ENCODE assay signal across 30 mouse cellular contexts in genomic region chr13:107866825-107867224, GRCm38 (mm10).
DNase-seq lines count a peak whose midpoint lies in the region; ATAC-seq and TF ChIP-seq lines count a peak whose summit lies in the region.
"Had no signal": no experiment of that assay in that cellular context is flagged by ENCODE, and none has a peak within 500 bp of the region (broad histone marks: within the 10 kb centered on the region; RNA-seq: fewer than 3 reads in every experiment).

No protein-coding gene starts in this region.

- H3K36me3 ChIP-seq in midbrain, embryonic 10.5 days, result no peaks in the 10 kb centered on the region
- no peaks in the 10 kb centered on the region for H3K36me3 ChIP-seq in midbrain, embryonic 15.5 days (replicated peaks)
- H3K36me3 ChIP-seq in kidney, embryonic 16.5 days (ENCODE audit: insufficient read depth, low read length), result no peaks in the 10 kb centered on the region
- H3K36me3 ChIP-seq: embryonic facial prominence, embryonic 10.5 days; embryonic facial prominence, embryonic 13.5 days; forebrain, embryonic 10.5 days; heart, embryonic 13.5 days; hindbrain, embryonic 10.5 days; hindbrain, embryonic 13.5 days had no signal

- TF ChIP-seq CTCF in cerebellum, adult 2 months (IDR thresholded peaks at IDR 0.05; ENCODE audit: borderline replicate concordance, insufficient read depth, low read depth, low read length), result no peak

- H3K4me3 ChIP-seq in midbrain, embryonic 10.5 days, result no peak overlapping the region
- H3K4me3 ChIP-seq in midbrain, embryonic 15.5 days, result no peak overlapping the region
- H3K4me3 ChIP-seq in cerebellum, adult 2 months (replicated peaks; ENCODE audit: insufficient read depth, low read depth, low read length), result no peak overlapping the region
- H3K4me3 ChIP-seq in kidney, embryonic 16.5 days (ENCODE audit: low read length), result no peak overlapping the region
- H3K4me3 ChIP-seq: embryonic facial prominence, embryonic 10.5 days; embryonic facial prominence, embryonic 13.5 days; erythroblast, embryonic 14.5 days; forebrain, embryonic 10.5 days; forebrain, embryonic 13.5 days; gastrocnemius, adult 2 months; heart, embryonic 13.5 days; hindbrain, embryonic 10.5 days; hindbrain, embryonic 13.5 days had no signal

- no peaks in the 10 kb centered on the region for H3K9me3 ChIP-seq in midbrain, embryonic 10.5 days (replicated peaks)
- no peaks in the 10 kb centered on the region for H3K9me3 ChIP-seq in midbrain, embryonic 15.5 days
- no peaks in the 10 kb centered on the region for H3K9me3 ChIP-seq in kidney, embryonic 16.5 days (ENCODE audit: low read length)
- H3K9me3 ChIP-seq: embryonic facial prominence, embryonic 10.5 days; embryonic facial prominence, embryonic 13.5 days; forebrain, embryonic 10.5 days; forebrain, embryonic 13.5 days; heart, embryonic 13.5 days; hindbrain, embryonic 10.5 days; hindbrain, embryonic 13.5 days had no signal

- no peak for DNase-seq in midbrain, embryonic 10.5 days (ENCODE audit: low spot score)
- no peak for DNase-seq in adrenal gland, postnatal 14 days
- DNase-seq in cerebellum, adult 2 months, result no peak
- DNase-seq: adrenal gland, adult 2 months; adrenal gland, postnatal 25 days; cerebellum, adult 11-12 months; cerebellum, adult 9-10 months; cerebellum, postnatal 25 days; embryo, embryonic 11 days; gastrocnemius, adult 2 months; gastrocnemius, postnatal 25 days; heart, adult 18-20 months; heart, postnatal 14 days; kidney, adult 18-20 months had no signal

- no peak for TF ChIP-seq POLR2A in cerebellum, adult 2 months (IDR thresholded peaks at IDR 0.05; ENCODE audit: borderline replicate concordance, insufficient read depth, low read length)

- H3K27ac ChIP-seq in midbrain, embryonic 10.5 days (replicated peaks), result peak overlapping the region; percentile 9; the same call in 1 of the 2 replicates
- no peak overlapping the region for H3K27ac ChIP-seq in midbrain, embryonic 15.5 days
- no peak overlapping the region for H3K27ac ChIP-seq in cerebellum, adult 2 months (ENCODE audit: insufficient read depth, low read length)
- H3K27ac ChIP-seq in kidney, embryonic 16.5 days (ENCODE audit: low read length), result no peak overlapping the region
- H3K27ac ChIP-seq: embryonic facial prominence, embryonic 10.5 days; embryonic facial prominence, embryonic 13.5 days; forebrain, embryonic 10.5 days; forebrain, embryonic 13.5 days; gastrocnemius, adult 2 months; heart, embryonic 13.5 days; hindbrain, embryonic 10.5 days; hindbrain, embryonic 13.5 days had no signal

- no peaks in the 10 kb centered on the region for H3K27me3 ChIP-seq in midbrain, embryonic 10.5 days (ENCODE audit: low read depth, poor library complexity, severe bottlenecking)
- H3K27me3 ChIP-seq in midbrain, embryonic 15.5 days (replicated peaks), result no peaks in the 10 kb centered on the region
- H3K27me3 ChIP-seq in cerebellum, adult 2 months (ENCODE audit: control insufficient read depth, insufficient read depth, low read length), result no peaks in the 10 kb centered on the region
- no peaks in the 10 kb centered on the region for H3K27me3 ChIP-seq in kidney, embryonic 16.5 days (ENCODE audit: insufficient read depth, low read length)
- H3K27me3 ChIP-seq: embryonic facial prominence, embryonic 13.5 days; forebrain, embryonic 13.5 days; heart, embryonic 13.5 days; hindbrain, embryonic 13.5 days; Patski had no signal

- 90% methylated on average over 4 of the region's 4 CpGs for WGBS in midbrain, embryonic 10.5 days
- 88% methylated on average over 4 of the region's 4 CpGs for WGBS in midbrain, embryonic 15.5 days
- 92% methylated on average over 4 of the region's 4 CpGs for WGBS in cerebellum, adult 2 months
- 84% methylated on average over 4 of the region's 4 CpGs for WGBS in kidney, embryonic 16.5 days

- no peak overlapping the region for H3K9ac ChIP-seq in midbrain, embryonic 15.5 days
- H3K9ac ChIP-seq in kidney, embryonic 16.5 days (replicated peaks; ENCODE audit: low read length), result no peak overlapping the region
- H3K9ac ChIP-seq: embryonic facial prominence, embryonic 13.5 days; forebrain, embryonic 13.5 days; heart, embryonic 13.5 days; hindbrain, embryonic 13.5 days had no signal

- peaks cover 47% of the 10 kb centered on the region for H3K4me1 ChIP-seq in midbrain, embryonic 10.5 days
- peaks cover 26% of the 10 kb centered on the region for H3K4me1 ChIP-seq in midbrain, embryonic 15.5 days
- peaks cover 3% of the 10 kb centered on the region; the same call in 1 of the 2 replicates for H3K4me1 ChIP-seq in cerebellum, adult 2 months (ENCODE audit: control insufficient read depth, insufficient read depth, low read length)
- peaks cover 22% of the 10 kb centered on the region; the same call in 1 of the 2 replicates for H3K4me1 ChIP-seq in kidney, embryonic 16.5 days (ENCODE audit: insufficient read depth, low read length)

- H3K4me2 ChIP-seq in midbrain, embryonic 15.5 days, result no peak overlapping the region
- no peak overlapping the region for H3K4me2 ChIP-seq in kidney, embryonic 16.5 days (replicated peaks; ENCODE audit: low read depth, low read length)
- H3K4me2 ChIP-seq: embryonic facial prominence, embryonic 13.5 days; forebrain, embryonic 13.5 days; heart, embryonic 13.5 days; hindbrain, embryonic 13.5 days had no signal

- no peak for ATAC-seq in midbrain, embryonic 15.5 days (replicated peaks)
- ATAC-seq in common myeloid progenitor, adult 5-6 weeks (replicated peaks; ENCODE audit: low read depth, poor library complexity, severe bottlenecking), result peak; percentile 62; the same call in 1 of the 2 replicates
- ATAC-seq in megakaryocyte, adult 5-6 weeks (ENCODE audit: poor library complexity, severe bottlenecking), result 0 out of 2 replicates have a peak, but pooled peaks have one; percentile 14
- ATAC-seq in kidney, embryonic 16.5 days (ENCODE audit: low FRiP score, low TSS enrichment), result no peak
- ATAC-seq: forebrain, embryonic 13.5 days; forebrain, embryonic 16.5 days; hindbrain, embryonic 16.5 days; intestine, embryonic 16.5 days had no signal

Comparison
In these comparisons a context has a peak if more than half of its experiments do, and no peak if none do; other contexts are left out.
1. ATAC-seq: peak in common myeloid progenitor, adult 5-6 weeks (single experiment) and megakaryocyte, adult 5-6 weeks (single experiment); none in midbrain, embryonic 15.5 days (single experiment) and kidney, embryonic 16.5 days (single experiment).